Mouse (Mus musculus) embryonic facial prominence, embryonic 12.5 days (tissue): ENCODE data around the gene Clec2l. TPM values are rescaled to one million over a fixed set of nuclear protein-coding genes. Genes with fewer than 3 reads are reported as not detected.

Experiments
- ATAC-seq: fragments of 200-750 bp; cut with Nextera tagmentation; 2 replicates; pipeline ENCODE4 v1.8.0; 2017; ENCODE audit not compliant: insufficient number of reproducible peaks, insufficient read depth, low FRiP score, low TSS enrichment
- H3K27ac ChIP-seq: fragments of 300-500 bp; sonication (generic); 2 replicates; pipeline ENCODE4 v1.5.1; 2016; ENCODE audit warnings: mild to moderate bottlenecking
- H3K27me3 ChIP-seq: fragments of 300-500 bp; sonication (generic); 2 replicates; pipeline ENCODE4 v1.6.1; 2016; ENCODE audit warnings: mild to moderate bottlenecking, moderate library complexity
- H3K36me3 ChIP-seq: fragments of 300-500 bp; sonication (generic); 2 replicates; pipeline ENCODE4 v1.6.1; 2016; ENCODE audit warnings: mild to moderate bottlenecking
- H3K4me1 ChIP-seq: fragments of 300-500 bp; sonication (generic); 2 replicates; pipeline ENCODE4 v1.6.1; 2016
- H3K4me2 ChIP-seq: fragments of 300-500 bp; sonication (generic); replicated peaks from 2 replicates; pipeline ENCODE4 v1.6.1; 2016; ENCODE audit warnings: mild to moderate bottlenecking, moderate library complexity
- H3K4me3 ChIP-seq: fragments of 300-500 bp; sonication (generic); 2 replicates; pipeline ENCODE4 v1.5.1; 2016; ENCODE audit warnings: mild to moderate bottlenecking
- H3K9ac ChIP-seq: fragments of 300-500 bp; sonication (generic); 2 replicates; pipeline ENCODE4 v1.6.1; 2016; ENCODE audit warnings: mild to moderate bottlenecking, moderate library complexity
- H3K9me3 ChIP-seq: fragments of 300-500 bp; sonication (generic); 2 replicates; pipeline ENCODE4 v1.6.1; 2016; ENCODE audit warnings: mild to moderate bottlenecking, moderate library complexity
- WGBS: fragments of 180-500 bp; shearing (Covaris S2); methylation state at CpG from one replicate; pipeline ENCODE4 v1.1.7; 2016; 5-methylcytosine and 5-hydroxymethylcytosine counted together
- polyA plus RNA-seq: library from polyadenylated mRNA; unstranded; fragments of >200 nt; fragmentation: Nextera tagmentation; extraction: Ambion mirVana; gene quantifications from 2 replicates; pipeline ENCODE4 v1.2.1, GENCODE M21; 2016

Clec2l gene
- polyA plus RNA-seq, 1 experiment from 2014 or later = 2.8 TPM

- Histone ChIP-seq H3K27me3 (no peaks in the 10 kb centered on the region), H3K9ac (no peak overlapping the region), H3K27ac (no peak overlapping the region), H3K4me3 (no peak overlapping the region), H3K9me3 (no peaks in the 10 kb centered on the region), H3K36me3 (peaks cover 32% of the 10 kb centered on the region), H3K4me1 (no peaks in the 10 kb centered on the region), H3K4me2 (no peak overlapping the region)
- 88% methylated on average over 3 of the region's 3 CpGs for WGBS
- ATAC-seq = no peak
Observed at GRCm38 (mm10) chr6:38725515-38725914, 62.6 kb downstream of the Clec2l start.

Other genes starting within 250 kb of the Clec2l start
- gene Ubn2, start 229.1 kb upstream of the Clec2l start, polyA plus RNA-seq = 17.1 and 21.4 TPM in 2 replicates
- 94.9 and 102 TPM in 2 replicates for gene Fmc1, start 129.6 kb upstream of the Clec2l start, polyA plus RNA-seq
- 57.0 and 62.0 TPM in 2 replicates for gene Luc7l2, start 111.7 kb upstream of the Clec2l start, polyA plus RNA-seq
- gene Klrg2, start 25.8 kb upstream of the Clec2l start, polyA plus RNA-seq = 0.34 and 0.61 TPM in 2 replicates
- 1.4 and 2.2 TPM in 2 replicates for gene Tbxas1, start 212.3 kb downstream of the Clec2l start, polyA plus RNA-seq
- gene Hipk2, start 213.1 kb downstream of the Clec2l start, polyA plus RNA-seq = 19.4 and 21.9 TPM in 2 replicates